Mouse (Mus musculus) T-helper 2 cell (primary cell): ENCODE results near the gene Gm3685.
"Not testable (repeated sequence)": the region's sequence is repeated elsewhere in the genome, so short reads cannot be mapped to it uniquely, and the experiment has no call there.

Experiments
- in situ Hi-C: fragments of 300-600 bp; cut with MboI, MseI; formaldehyde crosslinking; loops from one replicate; pipeline ENCODE4 v1.15.1; 2025; ENCODE audit warnings: high pct_unique_total_duplicates

Gm3685 gene

GRCm38 (mm10) chr14:7044870-7045269 is at the start of gene Gm3685:
Gm3685 (minus strand) TSS chr14:7044970.
- in situ Hi-C loops, result not testable (repeated sequence)

- in situ Hi-C loops, result not testable (repeated sequence)
These were observed 17.7 kb downstream of the Gm3685 start, which contains the start of gene Gm10406 for GRCm38 (mm10) chr14:7026781-7027749. Gm10406 (minus strand) TSS chr14:7027449.

- in situ Hi-C loops, result not testable (repeated sequence)
These were observed 18.5 kb downstream of the Gm3685 start for GRCm38 (mm10) chr14:7026274-7026673.
